Mouse (Mus musculus) liver, embryonic 14.5 days (tissue): ENCODE results near the gene Ppib.

Experiments used
- CTCF ChIP-seq: IDR thresholded peaks from 2 replicates; pipeline ENCODE4 v1.5.1; 2016; ENCODE audit warnings: antibody characterized with exemption, low read depth, control low read depth
- EP300 ChIP-seq: IDR thresholded peaks from 2 replicates; pipeline ENCODE4 v1.6.1; 2016; ENCODE audit warnings: antibody characterized with exemption, low read depth

GRCm38 (mm10) chr9:66081999-66082398, 22.0 kb downstream of the Ppib start:
- TF ChIP-seq CTCF (no peak), EP300 (no peak)
